ENCODE assay signal across 8 mouse cellular contexts in the genomic region with DNA sequence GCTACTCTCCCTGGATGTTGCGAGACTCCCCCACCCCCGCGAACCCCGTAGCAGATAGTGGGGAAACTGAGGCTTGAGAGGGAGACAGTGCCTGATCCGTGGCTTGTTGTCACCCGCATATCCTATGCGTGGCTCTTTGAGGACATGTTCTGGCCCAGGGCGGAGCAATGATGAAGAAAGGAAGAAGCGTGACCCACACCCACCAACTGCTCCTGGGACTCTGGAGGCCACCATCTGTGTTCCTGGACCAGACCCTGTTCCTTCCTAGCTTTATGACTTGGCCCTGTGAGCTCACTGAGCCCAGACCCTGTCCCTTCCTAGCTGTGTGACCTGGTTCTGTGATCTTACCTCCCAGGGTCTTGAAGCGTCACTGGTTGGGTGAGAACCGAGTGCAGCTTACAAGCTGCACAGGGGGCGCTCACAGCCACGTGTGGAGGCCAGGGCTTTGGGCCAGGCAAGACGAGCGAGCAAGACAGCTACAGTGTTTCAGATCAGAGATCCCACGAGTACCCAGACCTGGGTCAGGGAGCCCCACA. TPM values are rescaled to one million over a fixed set of nuclear protein-coding genes. Genes with fewer than 3 reads are reported as not detected.
DNase-seq lines count a peak whose midpoint lies in the region; ATAC-seq and TF ChIP-seq lines count a peak whose summit lies in the region.

No protein-coding gene starts in this region.

- WGBS in thymus, adult 2 months = 9% methylated on average over 16 of the region's 16 CpGs
- 6% methylated on average over 16 of the region's 16 CpGs for WGBS in embryonic facial prominence, embryonic 14.5 days
- WGBS in liver, adult 2 months = 38% methylated on average over 16 of the region's 16 CpGs

- H3ac ChIP-seq in myocyte (ENCODE audit: control insufficient read depth, insufficient read length) = no peak overlapping the region

- peaks cover 15% of the 10 kb centered on the region for H3K4me1 ChIP-seq in thymus, adult 2 months (replicated peaks; ENCODE audit: control insufficient read depth, insufficient read depth, low read length)
- H3K4me1 ChIP-seq in embryonic facial prominence, embryonic 14.5 days (ENCODE audit: control insufficient read depth, insufficient read depth, low read length) = peaks cover 67% of the 10 kb centered on the region
- peaks cover 4% of the 10 kb centered on the region; the same call in 1 of the 2 replicates for H3K4me1 ChIP-seq in liver, adult 2 months (ENCODE audit: control insufficient read depth, insufficient read depth, low read length)

- H3K4me3 ChIP-seq in thymus, adult 2 months (ENCODE audit: control insufficient read depth, insufficient read depth, low read length) = peak overlapping the region; percentile 22; the same call in 1 of the 2 replicates
- H3K4me3 ChIP-seq in embryonic facial prominence, embryonic 14.5 days (ENCODE audit: low read depth, low read length) = peak overlapping the region; percentile 36
- no peak overlapping the region for H3K4me3 ChIP-seq in liver, adult 2 months (ENCODE audit: insufficient read depth, low read depth, low read length)
- peak overlapping the region; percentile 15 for H3K4me3 ChIP-seq in myocyte

- peak; percentile 30 for DNase-seq in thymus, adult 2 months
- DNase-seq in thymus, postnatal 25 days = no peak
- DNase-seq in embryonic facial prominence, embryonic 14.5 days (ENCODE audit: low spot score) = peak; percentile 82
- no peak for DNase-seq in liver, adult 2 months (ENCODE audit: extremely low read depth, low read depth, low spot score)
- no peak for DNase-seq in Muller cell, postnatal 12 days (ENCODE audit: inconsistent ontology term)
- DNase-seq in right cerebral cortex, postnatal 25 days = no peak

- no peak overlapping the region for H3K27ac ChIP-seq in thymus, adult 2 months (ENCODE audit: control insufficient read depth, insufficient read depth, low read length)
- H3K27ac ChIP-seq in embryonic facial prominence, embryonic 14.5 days (replicated peaks; ENCODE audit: low read depth, low read length) = peak overlapping the region; percentile 92
- H3K27ac ChIP-seq in liver, adult 2 months (replicated peaks; ENCODE audit: insufficient read depth, low read depth, low read length) = no peak overlapping the region

- TF ChIP-seq CTCF in thymus, adult 2 months (IDR thresholded peaks at IDR 0.05; ENCODE audit: borderline replicate concordance, control insufficient read depth, extremely low read depth, insufficient read depth, low read length, poor library complexity) = peak; percentile 70; the same call in 1 of the 2 replicates
- TF ChIP-seq CTCF in liver, adult 2 months (IDR thresholded peaks at IDR 0.05; ENCODE audit: low read depth, low read length) = peak; percentile 13; the same call in 1 of the 2 replicates

- H3K27me3 ChIP-seq in thymus, adult 2 months (ENCODE audit: control insufficient read depth, insufficient read depth, low read length) = no peaks in the 10 kb centered on the region
- no peaks in the 10 kb centered on the region for H3K27me3 ChIP-seq in embryonic facial prominence, embryonic 14.5 days (replicated peaks; ENCODE audit: control insufficient read depth, insufficient read depth, low read length)
- no peaks in the 10 kb centered on the region for H3K27me3 ChIP-seq in liver, adult 2 months (ENCODE audit: control insufficient read depth, insufficient read depth, low read length)
- H3K27me3 ChIP-seq in myocyte (ENCODE audit: control insufficient read depth, insufficient read depth, insufficient read length) = no peaks in the 10 kb centered on the region

- no peaks in the 10 kb centered on the region for H3K9me3 ChIP-seq in embryonic facial prominence, embryonic 14.5 days (ENCODE audit: control insufficient read depth, low read length)

- H3K79me2 ChIP-seq in liver, adult 2 months (ENCODE audit: control insufficient read depth, insufficient read depth, low read length) = no peaks in the 10 kb centered on the region
- peaks cover 23% of the 10 kb centered on the region for H3K79me2 ChIP-seq in myocyte (ENCODE audit: control insufficient read depth, insufficient read depth)

- 0 out of 2 replicates have a peak, but pooled peaks have one; percentile 0 for ATAC-seq in embryonic facial prominence, embryonic 14.5 days (ENCODE audit: low read depth)
- ATAC-seq in hematopoietic stem cell, adult 5-6 weeks (replicated peaks in 1 of 2; ENCODE audit: insufficient read depth in 1 of 2, low FRiP score in 2 of 2, low TSS enrichment in 1 of 2, low read depth in 1 of 2, poor library complexity in 2 of 2, severe bottlenecking in 2 of 2) = peak; percentile 15 to 34

- H3K4me2 ChIP-seq in embryonic facial prominence, embryonic 14.5 days (ENCODE audit: low read depth, low read length) = peak overlapping the region; percentile 68
- peak overlapping the region; percentile 90 for H3K4me2 ChIP-seq in myocyte (ENCODE audit: low read depth)

- no peaks in the 10 kb centered on the region for H3K36me3 ChIP-seq in thymus, adult 2 months (ENCODE audit: control insufficient read depth, insufficient read depth, low read length)
- H3K36me3 ChIP-seq in embryonic facial prominence, embryonic 14.5 days (ENCODE audit: control insufficient read depth, insufficient read depth, low read length) = no peaks in the 10 kb centered on the region
- H3K36me3 ChIP-seq in liver, adult 2 months (ENCODE audit: control insufficient read depth, insufficient read depth, low read length) = no peaks in the 10 kb centered on the region
- H3K36me3 ChIP-seq in myocyte (ENCODE audit: control insufficient read depth, insufficient read depth) = no peaks in the 10 kb centered on the region

- no peak for TF ChIP-seq POLR2A in thymus, adult 2 months (IDR thresholded peaks at IDR 0.05; ENCODE audit: control insufficient read depth, extremely low read depth, insufficient read depth, low read length, poor library complexity)
- no peak for TF ChIP-seq POLR2A in liver, adult 2 months (IDR thresholded peaks at IDR 0.05; ENCODE audit: extremely low read depth, insufficient read depth, low read length)
- no peak for TF ChIP-seq POLR2A in myocyte (IDR thresholded peaks at IDR 0.05; ENCODE audit: insufficient read length, low read depth)

- peak overlapping the region; percentile 63 for H3K9ac ChIP-seq in embryonic facial prominence, embryonic 14.5 days (ENCODE audit: low read depth, low read length)
- no peak overlapping the region for H3K9ac ChIP-seq in liver, adult 2 months (ENCODE audit: low read depth, low read length)

TF ChIP-seq in myocyte, 11 proteins besides CTCF, POLR2A, EP300 and RAD21:
- TF ChIP-seq REST (IDR thresholded peaks at IDR 0.05; ENCODE audit: insufficient read depth, insufficient read length) (no peak), USF1 (IDR thresholded peaks at IDR 0.05; ENCODE audit: low read depth) (no peak), POLR2AphosphoS2 (IDR thresholded peaks at IDR 0.05; ENCODE audit: insufficient read length, low read depth) (no peak), TCF3 (IDR thresholded peaks at IDR 0.05; ENCODE audit: insufficient read length, low read depth) (no peak), MYOD1 (IDR thresholded peaks at IDR 0.05; ENCODE audit: control insufficient read depth in 1 of 3, insufficient read length in 2 of 3, low read depth in 2 of 3) (no peak), E2F4 (IDR thresholded peaks at IDR 0.05; ENCODE audit: insufficient read depth) (no peak), TCF12 (IDR thresholded peaks at IDR 0.05; ENCODE audit: insufficient read depth, poor library complexity, severe bottlenecking) (no peak), MAX (IDR thresholded peaks at IDR 0.05; ENCODE audit: low read depth) (no peak), CEBPB (IDR thresholded peaks at IDR 0.05; ENCODE audit: insufficient read depth, poor library complexity, severe bottlenecking) (no peak), SRF (IDR thresholded peaks at IDR 0.05; ENCODE audit: control insufficient read depth, insufficient read length, low read depth) (no peak), MYOG (IDR thresholded peaks at IDR 0.05; ENCODE audit: control insufficient read depth in 1 of 3, insufficient read depth in 1 of 3, insufficient read length in 2 of 3, low read depth in 2 of 3) (no peak)

RNA-seq across cellular contexts. Expression of a gene that starts 48.7 kb away (rescaled TPM):
- polyA plus RNA-seq in thymus, adult 2 months (2012; rRNA removed) = 202 and 226 TPM in 2 replicates
- 8.7 and 11.3 TPM in 2 replicates for polyA plus RNA-seq in embryonic facial prominence, embryonic 14.5 days (2014; fragmentation: Nextera tagmentation; extraction: Ambion mirVana)
- total RNA-seq in hematopoietic stem cell, adult 5-6 weeks (2017) = 16.6 and 21.2 TPM in 2 replicates
- 2.6 and 3.6 TPM in 2 replicates for total RNA-seq in liver, adult 2 months (2014; rRNA removed)
- polyA plus RNA-seq in liver, adult 2 months (2012; rRNA removed) = 8.5 and 10.0 TPM in 2 replicates
- 14.7 TPM for polyA plus RNA-seq in myocyte (2012; fragmentation: generic; extraction: Trizol)

Comparison
In these comparisons a context has a peak if more than half of its experiments do, and no peak if none do; other contexts are left out.
1. DNase-seq: peak in thymus, adult 2 months (single experiment) and embryonic facial prominence, embryonic 14.5 days (single experiment); none in thymus, postnatal 25 days (single experiment), liver, adult 2 months (single experiment), Muller cell, postnatal 12 days (single experiment) and right cerebral cortex, postnatal 25 days (single experiment).
2. RNA of a gene that starts 48.7 kb away (polyA plus RNA-seq): 202 to 226 TPM in thymus, adult 2 months; 14.7 TPM in myocyte (single experiment), 8.5 to 10.0 TPM in liver, adult 2 months and 8.7 to 11.3 TPM in embryonic facial prominence, embryonic 14.5 days; every median in the first group is over 10 times any median in the second.